Mouse (Mus musculus): Measurements from ENCODE around the gene Tex21. TPM values are rescaled to one million over a fixed set of nuclear protein-coding genes. Genes with fewer than 3 reads are reported as not detected.
"Not testable (repeated sequence)": the region's sequence is repeated elsewhere in the genome, so short reads cannot be mapped to it uniquely, and the experiment has no call there.

Tex21 gene
- total RNA-seq, 2 experiments from 2014 or later, result not detected

DNA sequence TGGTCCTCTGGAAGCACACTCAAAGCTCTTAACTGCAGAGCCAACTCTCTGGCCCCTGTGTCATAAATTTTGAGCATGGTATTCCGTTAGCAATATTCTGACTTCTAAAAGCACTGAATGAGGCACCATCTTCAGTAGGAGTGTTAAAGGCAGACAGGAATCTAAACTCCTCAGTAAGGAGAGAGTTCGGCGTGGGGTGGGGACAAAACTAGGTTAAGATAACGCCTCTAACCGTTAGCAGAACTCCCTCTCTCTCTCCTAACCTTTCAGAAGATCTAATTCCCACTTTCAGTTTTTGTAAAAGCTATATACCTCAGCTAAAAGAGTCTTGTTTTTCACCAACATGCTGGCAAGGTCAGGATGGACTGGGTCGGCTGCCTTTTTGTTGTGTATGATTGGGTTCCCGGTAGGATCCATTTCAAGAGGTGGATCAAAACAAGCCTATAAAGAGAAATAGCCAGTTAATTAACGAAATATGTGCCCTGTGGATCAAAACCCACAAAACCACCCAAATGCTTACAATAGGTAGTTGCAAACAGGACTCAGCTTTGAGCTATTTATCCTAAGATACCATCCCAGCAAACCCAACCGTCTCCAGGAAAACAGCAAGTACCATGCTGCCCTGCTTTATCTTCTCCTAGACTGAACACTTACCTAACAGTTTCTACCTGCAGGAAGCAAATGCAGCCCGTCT is 7.3 kb downstream of the Tex21 start:
- no peak for TF ChIP-seq CTCF (IDR thresholded peaks at IDR 0.05)
- DNase-seq (ENCODE audit: extremely low spot score in 1 of 2, low spot score in 2 of 2), result no peak
- no peak overlapping the region for H3K4me3 ChIP-seq
- H3K27ac ChIP-seq, result no peak overlapping the region
- intact Hi-C loops (cut with DNase I), result no loop called here

- TF ChIP-seq CTCF (IDR thresholded peaks at IDR 0.05), result no peak
- Histone ChIP-seq H3K27ac (no peak overlapping the region), H3K4me3 (no peak overlapping the region)
- intact Hi-C loops (cut with DNase I), result no loop called here
- DNase-seq (ENCODE audit: extremely low spot score in 1 of 2, low spot score in 2 of 2), result no peak
These were observed 11.3 kb downstream of the Tex21 start for GRCm38 (mm10) chr12:76235253-76235652.

GRCm38 (mm10) chr12:76230644-76231043 is 15.9 kb downstream of the Tex21 start:
- TF ChIP-seq CTCF (IDR thresholded peaks at IDR 0.05), result no peak
- H3K27ac ChIP-seq, result no peak overlapping the region
- intact Hi-C loops (cut with DNase I), result no loop called here
- no peak overlapping the region for H3K4me3 ChIP-seq
- no peak for DNase-seq (ENCODE audit: extremely low spot score in 1 of 2, low spot score in 2 of 2)

DNA sequence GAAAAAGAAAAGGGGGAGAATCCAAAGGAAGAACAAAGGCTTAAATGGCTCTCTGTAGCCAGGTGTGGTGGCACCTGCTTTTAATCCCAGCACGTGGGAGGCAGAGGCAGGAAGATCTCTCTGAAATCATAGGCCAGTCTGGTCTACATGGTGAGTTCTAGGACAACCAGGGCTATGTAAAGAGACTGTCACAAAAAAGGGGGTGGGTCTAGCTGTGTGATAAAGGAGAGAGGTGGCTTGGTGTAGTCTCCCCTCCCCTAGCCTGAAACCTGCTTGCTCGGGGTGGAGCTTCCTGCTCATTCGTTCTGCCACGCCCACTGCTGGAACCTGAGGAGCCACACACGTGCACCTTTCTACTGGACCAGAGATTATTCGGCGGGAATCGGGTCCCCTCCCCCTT is 24.4 kb downstream of the Tex21 start:
- intact Hi-C loops (cut with DNase I); H3K27ac ChIP-seq; DNase-seq (ENCODE audit: extremely low spot score in 1 of 2, low spot score in 2 of 2); H3K4me3 ChIP-seq: not testable (repeated sequence)

DNA sequence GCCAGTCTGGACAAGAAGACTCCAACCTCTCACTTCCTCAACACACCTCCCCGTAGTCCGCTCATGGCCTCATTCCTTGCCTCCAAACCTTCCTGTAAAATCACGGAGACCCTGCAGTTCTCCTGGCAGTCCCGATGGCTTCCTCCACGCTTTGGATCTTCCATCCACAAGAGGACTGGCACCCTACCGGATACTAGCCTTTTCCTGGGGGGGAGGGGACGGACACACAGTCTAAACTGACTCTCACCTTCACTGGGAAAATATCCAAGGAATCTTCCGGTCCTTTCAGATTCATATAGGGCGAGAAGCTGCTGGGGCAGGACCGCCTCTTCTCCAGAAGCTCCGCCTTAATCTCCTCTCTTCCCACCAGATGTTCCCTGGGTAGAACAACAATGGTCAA is 29.8 kb downstream of the Tex21 start:
- DNase-seq (ENCODE audit: extremely low spot score in 1 of 2, low spot score in 2 of 2), result no peak
- intact Hi-C loops (cut with DNase I), result no loop called here
- no peak for TF ChIP-seq CTCF (IDR thresholded peaks at IDR 0.05)
- no peak overlapping the region for H3K27ac ChIP-seq
- H3K4me3 ChIP-seq, result no peak overlapping the region

GRCm38 (mm10) chr12:76215121-76215520 is 31.4 kb downstream of the Tex21 start:
- DNase-seq (ENCODE audit: extremely low spot score in 1 of 2, low spot score in 2 of 2), result no peak
- intact Hi-C loops (cut with DNase I), result no loop called here
- H3K4me3 ChIP-seq, result no peak overlapping the region
- TF ChIP-seq CTCF (IDR thresholded peaks at IDR 0.05), result no peak
- H3K27ac ChIP-seq, result no peak overlapping the region

GRCm38 (mm10) chr12:76209429-76209974 is 37.0 kb downstream of the Tex21 start:
- Histone ChIP-seq H3K4me3 (no peak overlapping the region), H3K27ac (no peak overlapping the region)
- TF ChIP-seq CTCF (IDR thresholded peaks at IDR 0.05), result no peak
- no peak for DNase-seq (ENCODE audit: extremely low spot score in 1 of 2, low spot score in 2 of 2)
- intact Hi-C loops (cut with DNase I), result no loop called here

DNA sequence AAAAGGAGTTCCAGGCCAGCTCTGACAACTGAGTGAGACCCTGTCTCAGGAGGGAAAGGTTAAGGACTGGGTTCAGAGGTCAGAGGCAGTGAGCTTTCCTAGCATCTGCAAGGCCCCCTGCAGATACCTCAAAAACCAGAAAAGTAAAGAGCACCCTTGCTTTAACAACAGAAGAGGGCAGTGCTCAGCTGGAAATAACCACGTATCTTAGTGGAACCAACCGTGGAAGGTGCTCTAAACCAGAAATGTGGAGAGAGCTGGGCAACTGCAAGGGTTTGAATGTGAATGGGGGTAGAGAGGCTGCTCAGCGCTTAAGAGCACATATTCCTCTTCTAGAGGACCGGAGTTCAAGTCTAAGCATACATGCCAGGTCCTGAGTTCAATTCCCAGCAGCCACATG is 46.2 kb downstream of the Tex21 start:
- Histone ChIP-seq H3K4me3 (no peak overlapping the region), H3K27ac (no peak overlapping the region)
- no peak for DNase-seq (ENCODE audit: extremely low spot score in 1 of 2, low spot score in 2 of 2)
- peak; percentile 4 for TF ChIP-seq CTCF (IDR thresholded peaks at IDR 0.05)
- intact Hi-C loops (cut with DNase I), result no loop called here

DNA sequence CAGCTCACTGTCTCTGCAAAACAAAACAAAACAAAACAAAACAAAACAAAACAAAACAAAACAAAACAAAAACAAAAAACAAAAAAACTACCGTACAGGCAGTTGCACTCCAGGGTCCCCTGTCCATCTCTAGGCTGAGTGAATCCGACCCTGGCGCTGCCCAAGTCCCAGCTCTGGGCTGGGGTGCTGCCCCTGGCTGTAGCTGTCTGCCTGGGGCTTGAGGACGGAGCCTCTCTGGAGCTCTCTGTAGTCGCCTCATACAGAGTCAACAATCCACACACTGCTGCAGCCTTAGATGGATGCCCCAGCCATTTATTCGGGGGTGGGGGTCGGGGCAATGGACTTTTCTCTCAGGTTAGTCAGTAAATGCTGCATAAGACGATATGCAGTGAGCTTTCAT is 49.5 kb downstream of the Tex21 start:
- intact Hi-C loops (cut with DNase I), result loop anchor here (2.0 to 5.0 kb wide), 2 partner anchors 145 to 410 kb away; no protein-coding TSS in a partner anchor
- no peak overlapping the region for H3K27ac ChIP-seq
- DNase-seq (ENCODE audit: extremely low spot score in 1 of 2, low spot score in 2 of 2), result no peak
- no peak for TF ChIP-seq CTCF (IDR thresholded peaks at IDR 0.05)
- H3K4me3 ChIP-seq, result no peak overlapping the region

DNA sequence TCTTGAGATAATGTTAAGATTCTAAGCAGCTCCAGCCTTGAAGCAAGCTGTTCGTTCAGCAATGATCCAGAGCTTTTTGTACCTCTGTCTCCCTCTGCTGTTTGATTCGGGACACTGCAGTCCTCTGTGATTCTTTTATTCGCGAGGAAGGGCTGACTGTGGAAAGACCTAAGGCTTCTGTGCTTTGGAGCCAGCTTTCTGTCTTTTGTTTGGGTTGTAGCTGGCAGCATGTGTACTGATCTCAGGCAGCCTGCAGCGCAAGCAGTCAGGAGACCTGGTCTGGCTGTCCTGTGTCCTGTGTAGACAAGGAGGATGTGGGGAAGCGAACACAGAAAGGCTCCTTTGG is 49.9 kb downstream of the Tex21 start:
- Histone ChIP-seq H3K4me3 (no peak overlapping the region; the same call in 1 of the 2 replicates), H3K27ac (no peak overlapping the region)
- TF ChIP-seq CTCF (IDR thresholded peaks at IDR 0.05), result peak; percentile 94
- intact Hi-C loops (cut with DNase I), result loop anchor here (2.0 to 5.0 kb wide), 2 partner anchors 146 to 410 kb away; no protein-coding TSS in a partner anchor
- peak; percentile 80 to 83 for DNase-seq (ENCODE audit: extremely low spot score in 1 of 2, low spot score in 2 of 2)

DNA sequence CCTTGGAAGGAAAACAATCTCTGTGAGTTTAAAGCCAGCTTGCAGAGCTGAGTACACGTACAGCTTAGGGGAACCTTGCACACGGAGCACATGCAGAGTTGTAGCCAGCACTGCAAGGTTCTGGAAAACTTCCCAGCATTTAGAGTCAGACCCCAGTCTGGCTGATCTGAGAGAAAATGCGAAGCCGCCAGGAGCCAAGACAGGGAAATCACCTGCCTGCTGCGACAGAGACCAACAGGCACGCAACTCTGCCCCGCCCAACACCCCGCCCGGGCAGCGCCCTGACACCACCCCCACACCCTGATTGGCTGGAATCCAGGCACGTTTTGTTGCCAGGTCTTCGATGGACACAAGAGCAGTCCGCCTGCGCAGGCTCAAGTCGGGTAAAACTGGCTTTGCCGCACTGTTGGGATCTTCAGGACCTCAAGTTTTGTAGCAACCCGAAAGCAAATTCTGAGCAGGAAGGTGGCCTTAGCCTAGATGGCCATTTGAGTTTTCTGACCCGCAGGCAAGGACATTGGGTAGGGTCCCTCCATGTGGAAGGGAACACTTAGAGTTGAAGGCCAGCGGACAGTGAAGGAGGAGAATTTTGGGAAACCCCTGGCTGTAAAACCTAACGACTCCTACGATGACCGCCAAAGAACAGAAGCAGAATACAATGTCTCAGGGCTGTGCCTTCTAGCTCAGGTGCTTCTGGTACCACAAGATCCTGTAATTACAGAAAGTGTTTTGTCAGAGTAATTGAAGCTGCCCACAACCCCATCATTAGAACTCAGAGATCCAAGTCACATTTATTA is 50.4 kb downstream of the Tex21 start:
- no peak for TF ChIP-seq CTCF (IDR thresholded peaks at IDR 0.05)
- Histone ChIP-seq H3K27ac (no peak overlapping the region; the same call in 1 of the 2 replicates), H3K4me3 (peak overlapping the region; percentile 43)
- peak; percentile 48 to 53 for DNase-seq (ENCODE audit: extremely low spot score in 1 of 2, low spot score in 2 of 2)
- intact Hi-C loops (cut with DNase I), result loop anchor here (2.0 to 5.0 kb wide), 2 partner anchors 146 to 409 kb away; no protein-coding TSS in a partner anchor

DNA sequence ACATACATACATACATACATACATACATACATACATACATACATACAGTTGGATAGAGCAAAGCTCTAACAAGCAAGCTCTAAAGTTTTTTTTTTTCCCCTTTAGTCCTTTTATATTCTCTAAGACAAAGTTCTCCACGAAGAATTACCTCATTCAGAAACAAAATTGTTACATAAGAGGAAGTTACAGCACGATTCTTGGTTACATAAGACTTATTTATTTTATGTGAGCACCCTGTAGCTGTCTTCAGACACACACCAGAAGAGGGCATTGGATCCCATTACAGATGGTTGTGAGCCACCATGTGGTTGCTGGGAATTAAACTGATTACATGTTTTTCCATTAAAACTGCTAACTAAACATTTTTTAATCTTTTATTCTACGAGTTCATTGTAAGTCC is 52.0 kb downstream of the Tex21 start:
- TF ChIP-seq CTCF (IDR thresholded peaks at IDR 0.05), result no peak; the same call in none of the 2 replicates
- no peak for DNase-seq (ENCODE audit: extremely low spot score in 1 of 2, low spot score in 2 of 2)
- H3K27ac ChIP-seq, result no peak overlapping the region
- H3K4me3 ChIP-seq, result no peak overlapping the region
- intact Hi-C loops (cut with DNase I), result no loop called here

All from left cerebral cortex, adult 2 months (tissue).